Mouse (Mus musculus) splenic B cell, adult 2 months (primary cell): ENCODE results near the gene Jdp2.

ENCODE experiments used
- DNase-seq: peaks from one replicate; pipeline ENCODE4 v3.0.0-alpha.2; 2011; ENCODE audit warnings: low read depth, low spot score
- H3K27me3 ChIP-seq: 2 replicates; pipeline ENCODE4 v1.6.1; 2012; ENCODE audit warnings: mild to moderate bottlenecking, low read length, moderate library complexity, mixed read lengths; ENCODE audit not compliant: control insufficient read depth, poor library complexity, insufficient read depth, severe bottlenecking
- H3K36me3 ChIP-seq: 2 replicates; pipeline ENCODE4 v1.6.1; 2012; ENCODE audit warnings: mild to moderate bottlenecking, low read length, moderate library complexity, mixed read lengths; ENCODE audit not compliant: control insufficient read depth, poor library complexity, insufficient read depth, severe bottlenecking

Gene Jdp2

DNA sequence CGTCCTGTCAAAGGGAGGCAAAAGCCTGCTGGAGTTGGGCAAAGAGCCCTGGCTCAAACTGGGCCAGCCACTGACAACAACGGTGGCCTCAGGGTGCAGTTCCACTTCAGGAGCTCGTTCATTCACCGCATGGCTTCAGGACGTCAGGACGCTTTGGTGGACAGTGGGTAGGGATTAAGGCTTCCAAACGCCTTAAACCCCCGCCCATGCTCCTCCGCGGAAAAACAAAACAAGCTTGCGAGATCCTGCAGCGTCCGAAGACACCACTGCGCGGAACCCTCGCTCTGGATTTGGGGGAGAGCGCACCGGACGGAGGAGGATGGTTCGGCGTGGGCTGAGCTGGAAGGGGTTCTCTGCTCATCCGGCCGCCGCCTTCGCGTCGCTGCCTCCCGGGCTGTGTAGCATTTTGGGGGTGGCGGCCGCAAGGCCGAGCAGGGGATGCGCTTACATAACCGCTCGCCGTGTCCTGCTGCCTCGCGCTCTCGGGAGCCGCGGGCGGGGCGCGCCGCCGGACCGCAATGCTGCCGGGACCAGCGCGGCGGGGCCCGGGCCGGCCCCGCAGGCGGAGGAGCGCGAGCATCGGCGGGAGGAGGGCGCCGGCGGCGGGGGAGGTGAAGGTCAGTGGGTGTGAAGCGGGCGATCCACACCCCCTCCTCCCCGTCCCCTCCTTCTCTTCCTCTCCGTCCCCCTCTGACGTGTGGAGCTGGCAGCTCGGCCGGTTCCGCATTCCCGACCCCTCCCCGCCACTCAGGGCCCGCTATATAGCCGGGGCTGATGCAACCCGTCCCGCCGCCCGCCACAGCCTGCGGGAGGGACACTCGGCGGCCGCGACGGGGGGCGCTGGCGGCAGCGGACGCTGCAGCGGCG lies at the start of gene Jdp2:
Jdp2 (plus strand) TSS at position 417 of the 867 bp plus-strand sequence.
- DNase-seq: peak; percentile 47
- H3K36me3 ChIP-seq: no peaks in the 10 kb centered on the region
- no peaks in the 10 kb centered on the region for H3K27me3 ChIP-seq

DNA sequence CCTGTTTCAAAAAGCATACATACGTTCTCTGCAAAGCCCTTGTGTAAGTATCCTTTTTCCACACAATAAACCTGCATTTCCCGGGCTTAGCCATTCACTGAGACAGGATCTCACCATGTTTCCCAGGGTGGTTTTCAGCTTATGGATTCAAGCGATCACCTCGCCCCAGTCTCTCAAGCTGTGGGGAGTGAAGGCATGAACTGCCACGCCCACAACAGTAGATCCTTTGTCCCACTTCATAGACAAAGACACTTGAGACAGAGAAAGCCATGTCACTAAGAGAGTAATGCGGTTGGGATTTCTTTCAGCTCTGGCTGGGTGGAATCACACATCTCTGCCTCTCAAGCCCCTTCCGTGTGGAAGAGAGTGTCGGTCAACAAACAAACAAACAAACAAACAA lies 49.2 kb upstream of the Jdp2 start:
- Histone ChIP-seq H3K27me3 (no peaks in the 10 kb centered on the region), H3K36me3 (no peaks in the 10 kb centered on the region)
- DNase-seq: no peak

DNA sequence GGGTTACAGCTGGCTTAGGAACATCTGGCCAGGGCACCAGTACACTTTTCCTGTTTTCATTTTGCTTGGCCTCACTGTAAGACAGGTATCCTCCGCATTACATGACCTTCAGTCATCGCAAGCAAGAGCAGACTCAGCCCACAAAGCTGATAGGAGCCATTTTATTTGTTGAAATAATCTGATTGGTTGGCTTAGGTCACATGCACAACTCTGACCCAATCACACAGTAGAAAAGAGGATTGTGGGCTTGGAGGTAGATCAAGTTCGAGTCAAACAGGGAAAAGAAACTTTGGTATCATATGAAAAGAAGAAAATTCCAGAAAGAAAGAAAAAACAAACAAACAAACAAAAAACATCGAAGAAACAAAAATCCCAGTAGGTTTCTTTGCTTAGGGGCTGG lies 48.4 kb upstream of the Jdp2 start:
- H3K27me3 ChIP-seq: no peaks in the 10 kb centered on the region
- no peak for DNase-seq
- H3K36me3 ChIP-seq: no peaks in the 10 kb centered on the region

DNA sequence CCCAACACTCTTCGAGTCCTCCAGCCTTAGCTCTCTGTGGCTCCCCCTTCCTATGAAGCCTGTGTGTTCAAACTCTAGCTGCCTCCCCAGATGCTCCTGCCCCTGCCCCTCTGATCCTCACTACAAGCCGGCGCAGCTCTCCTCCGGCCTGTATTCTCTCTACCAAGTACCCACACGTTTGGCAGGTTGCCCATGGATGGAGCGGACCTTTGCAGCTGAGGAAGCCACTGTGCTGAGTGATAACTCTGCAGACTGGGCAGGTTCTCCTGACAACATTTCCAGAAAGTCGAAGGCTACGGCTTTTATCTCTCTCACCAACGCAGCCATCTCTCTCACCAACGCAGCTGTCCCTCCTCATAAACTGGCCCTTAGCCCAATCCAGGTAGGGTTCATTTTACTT lies 39.5 kb upstream of the Jdp2 start:
- H3K27me3 ChIP-seq: no peaks in the 10 kb centered on the region
- DNase-seq: no peak
- H3K36me3 ChIP-seq: no peaks in the 10 kb centered on the region

DNA sequence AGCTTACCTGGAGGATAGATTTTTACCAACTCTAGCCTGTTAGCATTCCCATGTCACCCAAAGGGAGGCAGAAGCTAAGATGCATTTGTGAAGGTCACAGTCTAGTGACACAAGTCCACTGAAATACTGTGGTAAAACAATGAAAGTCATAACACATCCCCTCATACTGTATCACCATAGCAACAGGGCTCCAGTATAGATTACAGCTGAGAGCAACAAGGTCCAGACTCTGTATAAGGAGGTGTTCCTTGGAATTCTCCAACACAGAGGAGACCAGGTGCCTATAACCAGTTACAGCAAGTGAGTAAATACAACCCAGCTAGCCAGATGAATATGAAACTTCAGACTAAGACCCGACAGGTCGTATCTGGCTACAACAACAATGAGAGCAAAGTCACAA lies 33.4 kb upstream of the Jdp2 start:
- Histone ChIP-seq H3K27me3 (no peaks in the 10 kb centered on the region), H3K36me3 (no peaks in the 10 kb centered on the region)
- DNase-seq: no peak

DNA sequence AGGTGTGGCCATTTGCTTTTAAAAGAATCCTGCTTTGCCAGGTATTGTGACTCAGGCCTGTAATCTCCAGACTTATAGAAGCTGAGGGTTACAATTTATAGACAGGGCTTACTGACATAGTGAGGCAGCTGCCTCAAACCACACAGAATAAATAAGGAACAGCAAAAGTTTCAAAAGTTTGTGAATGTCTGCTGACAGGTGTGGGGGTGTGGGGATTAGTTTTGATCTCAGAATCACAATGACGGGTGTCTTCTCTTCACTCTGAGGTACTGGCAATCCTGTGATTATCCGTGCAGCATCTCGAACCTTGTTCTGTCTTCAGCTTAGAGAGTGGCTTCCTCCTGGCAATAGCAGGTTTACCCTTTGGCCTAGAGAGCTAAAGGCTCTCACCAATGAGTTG lies 30.5 kb upstream of the Jdp2 start:
- DNase-seq: no peak
- Histone ChIP-seq H3K27me3 (no peaks in the 10 kb centered on the region), H3K36me3 (no peaks in the 10 kb centered on the region)

DNA sequence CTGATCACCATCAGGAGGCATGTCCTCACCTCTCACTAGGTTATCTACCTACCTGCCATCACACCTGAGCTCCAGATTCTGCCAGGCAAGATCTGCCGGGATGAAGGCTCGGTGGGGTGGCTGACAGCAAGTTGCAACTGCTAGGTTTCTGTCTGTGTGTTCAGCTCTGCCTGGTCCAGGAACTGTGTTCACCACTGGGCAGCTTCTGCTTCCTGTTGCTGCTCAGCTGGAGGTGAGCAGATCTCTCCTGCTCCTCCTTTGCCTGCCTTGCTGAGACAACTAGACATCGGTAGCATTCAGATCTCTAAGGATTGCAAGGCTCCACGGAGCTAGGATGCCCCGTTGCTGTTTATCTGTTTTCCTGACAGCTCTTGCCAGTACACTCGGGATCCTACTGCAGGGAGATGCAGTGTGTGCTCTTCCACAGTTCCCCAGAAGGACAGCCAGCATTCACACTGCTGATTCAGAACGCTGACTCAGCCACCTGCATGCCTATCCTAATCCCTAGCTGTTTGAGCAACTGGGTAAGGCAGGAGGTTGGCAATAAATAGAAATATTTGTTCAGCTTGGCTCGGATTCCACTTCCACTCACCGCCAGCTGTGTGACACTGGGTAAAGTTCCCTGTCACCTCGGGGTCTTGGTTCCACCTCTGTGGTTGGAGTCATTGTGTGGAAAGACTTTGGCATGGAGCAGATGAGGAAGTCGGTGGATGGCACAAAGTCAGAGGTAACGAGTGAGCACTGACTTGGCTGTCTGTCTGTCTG lies 29.3 kb upstream of the Jdp2 start:
- no peaks in the 10 kb centered on the region for H3K36me3 ChIP-seq
- DNase-seq: peak; percentile 5
- H3K27me3 ChIP-seq: no peaks in the 10 kb centered on the region

DNA sequence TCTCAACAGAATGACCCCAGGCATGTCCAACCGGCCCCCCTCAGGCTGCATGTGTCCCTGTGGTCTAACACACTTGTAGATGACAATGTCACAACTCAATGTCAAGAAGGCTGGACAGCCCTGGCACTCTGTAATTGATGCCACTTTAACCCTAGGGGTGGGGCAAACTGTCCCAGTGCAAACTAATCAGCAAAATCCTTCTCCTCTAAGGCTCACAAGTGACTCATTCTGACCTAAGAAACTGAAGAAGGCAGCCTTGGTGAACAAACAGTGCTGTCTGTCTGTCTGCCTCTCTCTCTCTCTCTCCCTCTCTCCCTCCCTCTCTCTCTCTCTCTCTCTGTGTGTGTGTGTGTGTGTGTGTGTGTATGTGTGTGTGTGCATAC lies 28.7 kb upstream of the Jdp2 start:
- DNase-seq: no peak
- no peaks in the 10 kb centered on the region for H3K36me3 ChIP-seq

DNA sequence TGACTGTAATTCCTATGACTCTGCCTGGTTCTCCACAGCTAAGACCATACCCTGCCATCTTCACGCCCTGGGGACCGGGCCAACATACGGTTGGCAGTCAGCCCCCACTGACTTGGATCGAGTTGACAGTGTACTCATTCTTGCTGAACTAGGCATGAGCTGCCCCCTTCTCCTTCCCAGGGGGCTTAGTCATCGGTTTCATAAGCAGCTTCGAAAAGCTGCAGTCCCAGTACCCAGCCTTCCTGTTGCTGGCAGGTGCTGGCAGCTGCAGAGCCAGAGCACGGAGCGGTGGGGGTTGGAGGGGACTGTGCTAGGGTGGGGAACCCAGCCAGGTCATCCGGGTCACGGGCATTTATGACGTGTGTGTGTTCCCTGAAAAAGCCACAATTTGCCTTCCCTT lies 27.5 kb upstream of the Jdp2 start:
- DNase-seq: peak; percentile 39
- Histone ChIP-seq H3K36me3 (no peaks in the 10 kb centered on the region), H3K27me3 (no peaks in the 10 kb centered on the region)

More for the DNA sequence above, 28.7 kb upstream of the Jdp2 start:
- no peaks in the 10 kb centered on the region for H3K27me3 ChIP-seq

DNA sequence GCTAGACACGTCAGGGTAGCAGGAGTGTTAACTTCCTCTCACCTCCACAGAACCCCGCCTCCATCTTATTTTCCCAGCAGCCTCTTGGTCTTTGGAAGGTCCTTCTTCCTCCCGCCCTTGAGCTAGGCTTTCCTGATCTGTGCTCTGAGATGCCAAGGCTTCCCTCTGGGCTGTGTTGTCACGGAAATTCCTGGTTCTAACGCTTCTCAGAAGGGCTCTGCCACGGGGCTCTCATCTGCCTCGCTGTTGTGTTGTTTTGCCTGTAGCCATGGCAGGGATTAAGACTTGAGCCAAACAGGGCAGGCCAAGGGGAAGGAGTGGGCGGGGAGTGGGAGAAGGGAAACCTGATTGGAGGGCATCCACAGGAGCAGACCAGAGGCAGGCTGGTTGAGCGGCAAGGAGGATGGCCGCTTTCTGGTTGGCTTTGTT lies 26.8 kb upstream of the Jdp2 start:
- no peak for DNase-seq
- H3K36me3 ChIP-seq: no peaks in the 10 kb centered on the region
- no peaks in the 10 kb centered on the region for H3K27me3 ChIP-seq

DNA sequence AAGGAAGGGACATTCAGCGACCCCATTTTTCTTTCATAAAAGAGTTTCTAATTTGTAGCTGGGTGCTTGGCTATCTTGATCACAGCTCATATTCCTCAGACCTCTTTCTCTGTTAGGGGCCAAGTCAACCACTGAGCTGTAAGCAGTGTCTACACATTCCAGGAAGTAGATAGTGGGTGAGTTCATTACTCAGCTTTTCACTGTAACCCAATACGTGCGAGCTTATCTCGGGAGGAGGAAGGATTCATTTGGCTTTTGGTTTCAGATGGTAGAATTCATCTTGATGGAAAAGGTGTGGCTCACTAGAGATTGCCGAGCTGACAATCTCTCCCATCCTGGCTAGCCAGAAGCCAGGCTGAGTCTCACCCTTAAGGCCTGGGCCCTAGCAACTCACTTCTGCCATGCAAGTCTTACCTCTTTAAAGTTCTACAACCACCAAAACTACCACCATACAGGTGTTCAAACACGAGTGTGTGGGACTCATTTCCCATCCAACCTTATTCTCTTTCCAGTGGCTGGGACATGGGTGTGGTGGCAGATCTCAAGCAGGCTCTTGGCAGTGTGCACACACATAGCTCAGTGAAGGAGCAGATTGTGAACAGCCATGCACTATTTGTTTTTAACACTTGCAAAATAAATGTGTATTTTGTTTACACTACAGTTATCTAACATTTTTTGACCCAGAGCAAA lies 23.9 kb upstream of the Jdp2 start:
- Histone ChIP-seq H3K36me3 (no peaks in the 10 kb centered on the region), H3K27me3 (no peaks in the 10 kb centered on the region)
- no peak for DNase-seq

DNA sequence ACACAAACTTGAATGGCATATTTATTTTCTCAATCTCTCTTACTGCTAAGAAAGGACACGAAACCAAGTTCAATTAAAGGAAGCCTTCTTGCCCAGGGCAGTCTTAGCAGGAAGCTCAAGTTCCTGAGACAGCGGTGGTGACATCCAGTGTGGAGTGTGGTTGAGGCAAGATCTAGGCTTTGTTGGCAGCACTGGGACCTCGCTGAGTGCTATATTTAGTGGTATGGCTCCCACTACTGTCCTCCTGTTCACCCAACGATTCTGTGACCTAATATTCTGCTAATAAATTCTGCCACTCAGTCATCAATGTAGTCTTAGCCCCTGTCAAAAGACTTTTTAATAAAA lies 23.4 kb upstream of the Jdp2 start:
- no peak for DNase-seq
- Histone ChIP-seq H3K27me3 (no peaks in the 10 kb centered on the region), H3K36me3 (no peaks in the 10 kb centered on the region)

DNA sequence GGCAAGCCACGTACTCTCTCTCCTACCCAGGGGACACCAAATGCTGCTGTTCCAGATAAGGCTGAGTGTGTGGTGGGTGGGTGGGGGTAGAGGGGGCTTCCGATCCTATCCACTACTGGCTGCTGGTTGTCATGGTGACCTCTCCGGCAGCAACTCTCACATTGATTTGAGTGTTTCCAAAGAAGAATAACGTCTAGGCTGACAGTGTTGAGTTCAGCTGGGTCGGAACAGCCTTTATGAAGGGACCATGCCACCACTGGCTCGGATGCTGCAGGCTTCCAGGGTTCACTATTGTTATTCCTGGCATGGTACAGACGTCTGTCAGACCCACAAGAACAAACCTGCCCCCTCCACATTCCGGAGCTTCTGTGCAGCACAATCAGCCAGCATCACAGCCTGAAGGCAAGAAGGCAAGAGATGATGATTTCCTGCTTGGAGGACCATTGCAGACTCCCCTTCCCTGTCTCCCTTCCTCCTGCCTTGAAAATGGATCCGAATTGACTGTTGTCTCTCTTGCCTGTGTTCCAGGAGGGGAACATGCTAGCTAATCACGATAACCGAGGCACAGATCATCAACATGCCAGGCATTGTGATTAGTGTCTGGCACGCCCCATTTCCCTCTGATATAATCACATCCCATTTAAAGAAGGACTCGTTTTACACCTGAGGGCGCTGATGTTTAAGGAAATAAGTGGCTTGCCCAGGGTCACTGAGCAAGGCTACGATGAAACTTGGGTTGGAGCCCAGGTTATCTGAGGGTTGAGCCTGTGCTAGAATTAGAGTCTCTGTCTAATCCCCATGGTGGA lies 17.4 kb upstream of the Jdp2 start:
- no peaks in the 10 kb centered on the region for H3K36me3 ChIP-seq
- H3K27me3 ChIP-seq: no peaks in the 10 kb centered on the region
- no peak for DNase-seq

DNA sequence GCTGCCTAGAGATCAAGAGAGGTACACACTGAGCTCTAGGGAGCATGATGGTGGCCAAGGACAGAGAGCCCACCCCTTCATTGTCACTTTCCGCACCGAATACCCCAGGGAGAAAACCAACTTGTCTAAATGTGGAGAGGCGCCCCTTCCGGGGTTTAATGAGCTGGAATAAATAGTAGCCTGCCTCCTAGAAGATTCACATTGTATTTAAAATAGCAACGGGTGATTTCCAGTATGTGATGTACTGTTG lies 16.8 kb upstream of the Jdp2 start:
- no peaks in the 10 kb centered on the region for H3K36me3 ChIP-seq
- no peak for DNase-seq

More for the DNA sequence above, 16.8 kb upstream of the Jdp2 start:
- no peaks in the 10 kb centered on the region for H3K27me3 ChIP-seq
